Mouse (Mus musculus) lung, adult 2 months (tissue): ENCODE results near the gene Otop3.

ENCODE experiments used
- CTCF ChIP-seq: fragments of 200-500 bp; IDR thresholded peaks from 2 replicates; pipeline ENCODE4 v1.5.1; 2011; ENCODE audit warnings: mild to moderate bottlenecking, low read length, control low read depth; ENCODE audit not compliant: insufficient read depth
- POLR2A ChIP-seq: fragments of 200-500 bp; IDR thresholded peaks from 2 replicates; pipeline ENCODE4 v1.6.1; 2011; ENCODE audit warnings: low read depth, mild to moderate bottlenecking, control low read depth, low read length, borderline replicate concordance; ENCODE audit errors: extremely low read depth

DNA sequence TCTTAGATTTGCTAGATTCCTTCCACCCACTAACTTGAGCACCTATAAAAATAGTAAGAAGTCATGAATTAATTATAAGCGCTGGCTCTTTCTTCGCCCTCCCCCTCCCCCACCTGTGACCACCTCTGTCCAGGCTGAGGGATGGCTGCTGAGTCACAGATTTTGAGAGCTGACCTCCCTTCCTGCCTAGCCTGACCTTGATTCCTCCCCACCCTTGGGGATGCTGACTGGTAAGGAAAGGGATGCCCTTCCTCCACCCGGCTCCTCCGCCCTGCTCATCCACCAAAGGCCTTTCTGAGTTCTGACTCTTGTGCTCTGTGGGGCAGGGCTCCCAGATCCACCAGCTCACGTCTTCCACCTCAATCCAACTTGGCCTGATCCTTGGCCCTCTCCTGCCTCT is 50.1 kb downstream of the Otop3 start:
- TF ChIP-seq CTCF (no peak), POLR2A (no peak)
